Mouse (Mus musculus): ENCODE results near the gene Tmem165. TPM values are rescaled to one million over a fixed set of nuclear protein-coding genes. Genes with fewer than 3 reads are reported as not detected.

Gene Tmem165
- total RNA-seq, 2 experiments from 2014 or later: 33.8 to 34.0 TPM

- no peak for DNase-seq (ENCODE audit: extremely low spot score in 1 of 2, low spot score in 1 of 2)
These were observed 13.2 kb upstream of the Tmem165 start for GRCm38 (mm10) chr5:76170522-76170921.

- DNase-seq (ENCODE audit: extremely low spot score in 1 of 2, low spot score in 1 of 2): no peak
These were observed 12.6 kb upstream of the Tmem165 start for GRCm38 (mm10) chr5:76171039-76171438.

- no peak for DNase-seq (ENCODE audit: extremely low spot score in 1 of 2, low spot score in 1 of 2)
These were observed 8.6 kb upstream of the Tmem165 start for GRCm38 (mm10) chr5:76175051-76175450.

GRCm38 (mm10) chr5:76176411-76176810, 7.3 kb upstream of the Tmem165 start:
- no peak for DNase-seq (ENCODE audit: extremely low spot score in 1 of 2, low spot score in 1 of 2)

- no peak for DNase-seq (ENCODE audit: extremely low spot score in 1 of 2, low spot score in 1 of 2)
These were observed 6.8 kb upstream of the Tmem165 start for GRCm38 (mm10) chr5:76176841-76177240.

- no peak for DNase-seq (ENCODE audit: extremely low spot score in 1 of 2, low spot score in 1 of 2)
These were observed 6.0 kb upstream of the Tmem165 start for GRCm38 (mm10) chr5:76177664-76178063.

GRCm38 (mm10) chr5:76179171-76179570, 4.5 kb upstream of the Tmem165 start:
- no peak for DNase-seq (ENCODE audit: extremely low spot score in 1 of 2, low spot score in 1 of 2)

GRCm38 (mm10) chr5:76179791-76180190, 3.9 kb upstream of the Tmem165 start:
- DNase-seq (ENCODE audit: extremely low spot score in 1 of 2, low spot score in 1 of 2): no peak

- no peak for DNase-seq (ENCODE audit: extremely low spot score in 1 of 2, low spot score in 1 of 2)
These were observed 1.4 kb upstream of the Tmem165 start for GRCm38 (mm10) chr5:76182326-76182725.

GRCm38 (mm10) chr5:76183043-76183749, 484 bp upstream of the Tmem165 start:
- no peak for DNase-seq (ENCODE audit: extremely low spot score in 1 of 2, low spot score in 1 of 2)

GRCm38 (mm10) chr5:76184286-76185080, 803 bp downstream of the Tmem165 start:
- peak; percentile 52 for DNase-seq (ENCODE audit: extremely low spot score in 1 of 2, low spot score in 1 of 2)

- DNase-seq (ENCODE audit: extremely low spot score in 1 of 2, low spot score in 1 of 2): no peak
These were observed 4.2 kb downstream of the Tmem165 start for GRCm38 (mm10) chr5:76187885-76188284.

GRCm38 (mm10) chr5:76190609-76191008, 6.9 kb downstream of the Tmem165 start:
- DNase-seq (ENCODE audit: extremely low spot score in 1 of 2, low spot score in 1 of 2): no peak

- DNase-seq (ENCODE audit: extremely low spot score in 1 of 2, low spot score in 1 of 2): no peak
These were observed 9.4 kb downstream of the Tmem165 start for GRCm38 (mm10) chr5:76193075-76193474.

- no peak for DNase-seq (ENCODE audit: extremely low spot score in 1 of 2, low spot score in 1 of 2)
These were observed 10.8 kb downstream of the Tmem165 start for GRCm38 (mm10) chr5:76194377-76194945.

GRCm38 (mm10) chr5:76199346-76199745, 15.7 kb downstream of the Tmem165 start:
- no peak for DNase-seq (ENCODE audit: extremely low spot score in 1 of 2, low spot score in 1 of 2)

- DNase-seq (ENCODE audit: extremely low spot score in 1 of 2, low spot score in 1 of 2): no peak
These were observed 19.5 kb downstream of the Tmem165 start for GRCm38 (mm10) chr5:76203171-76203570.

- no peak for DNase-seq (ENCODE audit: extremely low spot score in 1 of 2, low spot score in 1 of 2)
These were observed 22.2 kb downstream of the Tmem165 start for GRCm38 (mm10) chr5:76205886-76206285.

GRCm38 (mm10) chr5:76208066-76208465, 24.4 kb downstream of the Tmem165 start:
- no peak for DNase-seq (ENCODE audit: extremely low spot score in 1 of 2, low spot score in 1 of 2)

GRCm38 (mm10) chr5:76216691-76217090, 33.0 kb downstream of the Tmem165 start:
- DNase-seq (ENCODE audit: extremely low spot score in 1 of 2, low spot score in 1 of 2): no peak

GRCm38 (mm10) chr5:76231171-76231855, 47.6 kb downstream of the Tmem165 start:
- no peak for DNase-seq (ENCODE audit: extremely low spot score in 1 of 2, low spot score in 1 of 2)
